Mouse (Mus musculus) splenic B cell, adult 2 months (primary cell): ENCODE measurements around the gene Defa31.
"Not testable (repeated sequence)": the region's sequence is repeated elsewhere in the genome, so short reads cannot be mapped to it uniquely, and the experiment has no call there.

Source experiments
- DNase-seq: peaks from one replicate; pipeline ENCODE4 v3.0.0-alpha.2; 2011; ENCODE audit warnings: low read depth, low spot score
- H3K27me3 ChIP-seq: 2 replicates; pipeline ENCODE4 v1.6.1; 2012; ENCODE audit warnings: mild to moderate bottlenecking, low read length, moderate library complexity, mixed read lengths; ENCODE audit not compliant: control insufficient read depth, poor library complexity, insufficient read depth, severe bottlenecking
- H3K36me3 ChIP-seq: 2 replicates; pipeline ENCODE4 v1.6.1; 2012; ENCODE audit warnings: mild to moderate bottlenecking, low read length, moderate library complexity, mixed read lengths; ENCODE audit not compliant: control insufficient read depth, poor library complexity, insufficient read depth, severe bottlenecking

Gene Defa31

DNA sequence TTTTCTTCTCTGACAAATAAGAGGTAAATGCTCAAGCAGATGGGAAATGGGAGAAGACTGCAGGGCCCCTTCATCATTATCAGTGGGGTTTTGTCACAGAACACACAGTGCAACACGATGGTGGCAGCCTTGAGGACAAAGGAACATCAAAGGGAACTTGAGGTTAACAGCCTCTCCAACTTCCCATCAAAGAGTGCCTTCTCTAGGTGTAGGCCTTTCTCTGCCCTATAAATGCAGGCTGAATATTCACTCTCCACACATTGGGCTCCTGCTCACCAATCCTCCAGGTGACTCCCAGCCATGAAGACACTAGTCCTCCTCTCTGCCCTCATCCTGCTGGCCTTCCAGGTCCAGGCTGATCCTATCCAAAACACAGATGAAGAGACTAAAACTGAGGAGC is at the start of gene Defa31:
TSS of gene Defa31 (plus strand) at position 301 of the 400 bp plus-strand sequence.
- DNase-seq, H3K36me3 ChIP-seq, H3K27me3 ChIP-seq: not testable (repeated sequence)

DNA sequence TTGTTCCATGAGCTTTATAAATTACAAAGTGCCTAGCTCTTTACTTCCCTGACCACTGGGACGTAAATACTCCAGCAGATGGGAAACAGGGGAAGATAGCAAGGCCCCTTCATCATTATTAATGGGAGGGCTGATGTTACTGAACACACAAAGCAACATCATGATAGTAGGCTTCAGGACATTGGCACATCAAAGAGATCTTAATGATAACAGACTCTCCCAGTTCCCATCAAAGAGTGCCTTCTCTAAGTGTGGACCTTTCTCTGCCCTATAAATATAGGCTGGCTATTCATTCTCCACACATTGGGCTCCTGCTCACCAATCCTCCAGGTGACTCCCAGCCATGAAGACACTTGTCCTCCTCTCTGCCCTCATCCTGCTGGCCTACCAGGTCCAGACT is 29.4 kb upstream of the Defa31 start, which contains the start of gene Defa22:
TSS of gene Defa22 (plus strand) at position 301 of the 400 bp plus-strand sequence.
- not testable (repeated sequence) for H3K36me3 ChIP-seq, H3K27me3 ChIP-seq, DNase-seq

DNA sequence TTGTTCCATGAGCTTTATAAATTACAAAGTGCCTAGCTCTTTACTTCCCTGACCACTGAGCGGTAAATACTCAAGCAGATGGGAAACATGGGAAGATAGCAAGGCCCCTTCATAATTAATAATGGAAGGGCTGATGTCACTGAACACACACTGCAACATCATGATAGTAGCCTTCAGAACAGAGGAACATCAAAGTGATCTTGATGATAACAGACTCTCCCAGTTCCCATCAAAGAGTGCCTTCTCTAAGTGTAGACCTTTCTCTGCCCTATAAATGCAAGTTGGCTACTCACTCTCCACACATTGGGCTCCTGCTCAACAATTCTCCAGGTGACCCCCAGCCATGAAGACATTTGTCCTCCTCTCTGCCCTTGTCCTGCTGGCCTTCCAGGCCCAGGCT is 9.8 kb downstream of the Defa31 start, which contains the start of gene Gm15293:
TSS of gene Gm15293 (plus strand) at position 301 of the 400 bp plus-strand sequence.
- not testable (repeated sequence) for H3K27me3 ChIP-seq, H3K36me3 ChIP-seq, DNase-seq
